Mouse (Mus musculus): Measurements from ENCODE around the gene Map2k1. TPM values are rescaled to one million over a fixed set of nuclear protein-coding genes. Genes with fewer than 3 reads are reported as not detected.

Map2k1 gene
- polyA plus RNA-seq, 1 experiment from 2014 or later = 69.9 TPM

DNA sequence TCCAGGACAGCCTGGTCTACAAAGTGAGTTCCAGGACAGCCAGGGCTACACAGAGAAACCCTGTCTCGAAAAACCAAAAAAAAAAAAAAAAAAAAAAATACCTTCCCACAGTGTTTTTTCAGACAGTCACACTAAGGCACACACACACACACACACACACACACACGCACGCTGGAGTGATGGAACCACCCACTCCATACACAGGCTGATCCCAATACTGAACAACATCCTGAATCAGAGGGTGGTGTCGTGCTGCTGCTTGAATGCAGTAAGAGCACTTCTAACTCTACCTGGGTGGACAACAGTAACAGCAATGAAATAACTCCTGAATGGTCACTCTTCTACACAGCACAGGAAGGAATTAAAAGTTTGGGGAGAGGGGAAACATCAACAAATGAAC lies 32.0 kb downstream of the Map2k1 start:
- Histone ChIP-seq H3K9ac (no peak overlapping the region), H3K9me3 (no peaks in the 10 kb centered on the region), H3K27me3 (no peaks in the 10 kb centered on the region), H3K4me1 (0 out of 2 replicates have a peak, but pooled peaks cover 2% of the 10 kb centered on the region), H3K4me2 (no peak overlapping the region), H3K27ac (no peak overlapping the region), H3K4me3 (no peak overlapping the region), H3K36me3 (no peaks in the 10 kb centered on the region)
- 70% methylated on average over 4 of the region's 4 CpGs for WGBS
- ATAC-seq (ENCODE audit: borderline replicate concordance, extremely low read depth, low FRiP score, low TSS enrichment) = no peak

DNA sequence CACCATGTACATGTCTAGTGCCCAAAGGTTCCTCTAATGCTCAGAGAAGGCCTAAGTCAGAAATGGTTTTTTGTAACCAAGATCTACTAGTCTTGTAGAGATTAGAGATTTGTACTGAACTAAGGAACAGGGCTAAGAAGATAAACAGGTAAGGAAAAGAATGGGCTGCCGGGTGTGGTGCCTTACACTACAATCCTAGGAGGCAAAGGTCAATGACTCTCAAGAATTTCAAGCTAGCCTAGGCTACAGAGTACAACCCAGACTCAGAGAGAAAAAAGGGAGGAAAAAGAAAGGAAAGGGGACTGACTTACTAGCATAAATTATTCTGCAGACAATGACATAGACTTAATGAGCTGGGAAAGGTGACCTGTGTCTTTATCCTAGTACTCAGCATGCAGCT lies 32.8 kb downstream of the Map2k1 start:
- no peak overlapping the region for H3K27ac ChIP-seq
- H3K4me2 ChIP-seq = no peak overlapping the region
- WGBS = 58% methylated on average over 1 of the region's 1 CpGs
- ATAC-seq (ENCODE audit: borderline replicate concordance, extremely low read depth, low FRiP score, low TSS enrichment) = no peak
- H3K4me1 ChIP-seq = 0 out of 2 replicates have a peak, but pooled peaks cover 6% of the 10 kb centered on the region
- no peak overlapping the region for H3K9ac ChIP-seq
- H3K36me3 ChIP-seq = no peaks in the 10 kb centered on the region
- no peaks in the 10 kb centered on the region for H3K9me3 ChIP-seq
- H3K4me3 ChIP-seq = no peak overlapping the region
- H3K27me3 ChIP-seq = no peaks in the 10 kb centered on the region

DNA sequence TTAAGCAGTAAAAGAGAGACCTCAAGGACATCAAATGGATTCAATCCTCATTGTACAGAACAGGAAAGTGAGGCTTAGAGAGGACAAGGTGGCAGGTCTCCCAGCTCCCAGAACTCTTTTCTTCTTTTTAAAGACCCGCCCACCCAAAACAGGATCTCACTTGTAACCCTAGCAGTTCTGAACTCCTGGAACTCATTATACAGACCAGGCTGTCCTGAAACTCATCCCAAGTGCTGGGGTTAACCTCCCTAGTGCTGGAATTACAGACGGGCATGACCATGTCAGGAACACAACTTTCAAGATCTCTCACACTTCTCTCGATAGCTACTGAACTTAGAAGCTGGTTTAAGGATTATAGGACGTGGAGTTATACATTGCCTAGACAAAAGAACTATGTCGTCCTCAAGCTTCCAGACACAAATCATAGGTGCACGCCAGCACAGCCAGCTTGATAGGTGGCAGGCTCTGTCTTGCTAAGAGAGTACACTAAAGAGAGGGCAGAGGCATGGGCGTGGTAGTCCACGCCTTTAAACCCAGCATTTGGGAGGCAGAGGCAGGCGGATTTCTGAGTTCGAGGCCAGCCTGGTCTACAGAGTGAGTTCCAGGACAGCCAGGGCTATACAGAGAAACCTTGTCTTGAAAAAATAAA lies 33.5 kb downstream of the Map2k1 start:
- 86% methylated on average over 10 of the region's 10 CpGs for whole genome bisulfite sequencing
- no peak overlapping the region for H3K4me2 ChIP-seq

DNA sequence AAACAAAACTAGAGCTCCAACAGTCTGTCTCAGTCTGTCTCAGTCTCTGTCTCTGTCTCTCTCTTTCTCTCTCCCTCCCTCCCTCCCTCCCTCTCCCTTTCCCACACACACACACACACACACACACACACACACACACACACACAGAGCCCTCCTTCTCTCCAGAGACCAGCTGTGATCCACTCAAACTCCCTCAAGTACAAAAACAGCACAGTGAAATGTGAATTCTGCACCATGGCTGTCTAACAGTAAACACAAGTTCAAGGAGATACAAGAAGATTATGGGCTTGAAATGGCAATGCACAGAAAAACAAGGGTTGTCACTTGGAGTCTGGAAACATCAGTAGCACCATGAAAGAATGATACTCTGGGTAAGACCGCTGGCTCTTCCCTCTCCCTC lies 34.1 kb downstream of the Map2k1 start:
- Histone ChIP-seq H3K4me3 (no peak overlapping the region), H3K27ac (no peak overlapping the region), H3K4me2 (no peak overlapping the region), H3K9ac (no peak overlapping the region), H3K36me3 (no peaks in the 10 kb centered on the region), H3K27me3 (no peaks in the 10 kb centered on the region), H3K9me3 (no peaks in the 10 kb centered on the region), H3K4me1 (0 out of 2 replicates have a peak, but pooled peaks cover 6% of the 10 kb centered on the region)
- no peak for ATAC-seq (ENCODE audit: borderline replicate concordance, extremely low read depth, low FRiP score, low TSS enrichment)
- WGBS = 66% methylated on average over 1 of the region's 1 CpGs

More for the DNA sequence above, 33.5 kb downstream of the Map2k1 start:
- Histone ChIP-seq H3K36me3 (no peaks in the 10 kb centered on the region), H3K27ac (no peak overlapping the region), H3K9ac (no peak overlapping the region), H3K4me1 (0 out of 2 replicates have a peak, but pooled peaks cover 6% of the 10 kb centered on the region), H3K27me3 (no peaks in the 10 kb centered on the region), H3K9me3 (no peaks in the 10 kb centered on the region), H3K4me3 (no peak overlapping the region)
- ATAC-seq (ENCODE audit: borderline replicate concordance, extremely low read depth, low FRiP score, low TSS enrichment) = no peak

DNA sequence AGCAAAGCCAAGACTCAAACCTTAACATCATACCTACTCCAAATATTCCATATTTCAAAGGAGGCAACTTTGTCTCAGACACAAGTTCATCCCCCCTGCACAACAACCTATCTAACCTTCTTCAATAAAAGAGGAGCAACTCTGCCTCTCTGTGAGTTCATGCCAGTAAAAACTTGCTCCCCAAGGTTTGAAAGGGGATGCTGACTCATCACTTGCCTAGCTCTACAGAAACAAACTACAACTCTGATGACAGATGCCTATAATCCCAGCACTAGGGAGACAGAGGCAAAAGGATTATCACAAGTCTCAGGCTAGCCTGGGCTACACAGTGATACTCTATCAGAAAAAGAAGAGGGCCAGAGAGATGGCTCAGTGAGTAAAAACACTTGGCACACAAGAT lies 35.5 kb downstream of the Map2k1 start:
- H3K4me3 ChIP-seq = no peak overlapping the region
- H3K27me3 ChIP-seq = no peaks in the 10 kb centered on the region
- no peak overlapping the region for H3K9ac ChIP-seq
- no peak for ATAC-seq (ENCODE audit: borderline replicate concordance, extremely low read depth, low FRiP score, low TSS enrichment)
- 0 out of 2 replicates have a peak, but pooled peaks cover 6% of the 10 kb centered on the region for H3K4me1 ChIP-seq
- no peaks in the 10 kb centered on the region for H3K36me3 ChIP-seq
- no peak overlapping the region for H3K4me2 ChIP-seq
- H3K27ac ChIP-seq = no peak overlapping the region
- no peaks in the 10 kb centered on the region for H3K9me3 ChIP-seq

DNA sequence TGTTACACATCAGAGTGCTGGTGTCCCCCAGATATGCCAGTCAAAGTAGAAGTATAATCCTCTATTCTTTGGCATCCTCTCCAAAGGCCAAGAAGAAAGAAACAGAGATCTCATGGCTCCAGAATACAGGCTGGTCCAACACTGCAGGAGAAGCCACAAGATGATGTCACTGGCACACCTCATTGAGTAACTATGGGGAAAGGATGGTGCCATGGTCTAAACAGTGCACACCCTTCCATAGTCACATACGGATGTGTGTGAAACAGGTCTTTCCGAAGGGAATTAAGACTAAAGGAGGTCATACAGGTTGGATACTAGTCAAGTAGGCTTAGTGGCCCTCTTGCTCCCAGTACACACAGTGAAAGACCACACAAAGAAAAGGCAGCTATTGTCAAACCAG lies 36.8 kb downstream of the Map2k1 start:
- H3K9ac ChIP-seq = no peak overlapping the region
- no peaks in the 10 kb centered on the region for H3K9me3 ChIP-seq
- WGBS = 93% methylated on average over 2 of the region's 2 CpGs
- 0 out of 2 replicates have a peak, but pooled peaks cover 6% of the 10 kb centered on the region for H3K4me1 ChIP-seq
- ATAC-seq (ENCODE audit: borderline replicate concordance, extremely low read depth, low FRiP score, low TSS enrichment) = no peak
- H3K27me3 ChIP-seq = no peaks in the 10 kb centered on the region
- H3K4me2 ChIP-seq = no peak overlapping the region
- H3K4me3 ChIP-seq = no peak overlapping the region
- H3K36me3 ChIP-seq = peaks cover 7% of the 10 kb centered on the region
- H3K27ac ChIP-seq = no peak overlapping the region

DNA sequence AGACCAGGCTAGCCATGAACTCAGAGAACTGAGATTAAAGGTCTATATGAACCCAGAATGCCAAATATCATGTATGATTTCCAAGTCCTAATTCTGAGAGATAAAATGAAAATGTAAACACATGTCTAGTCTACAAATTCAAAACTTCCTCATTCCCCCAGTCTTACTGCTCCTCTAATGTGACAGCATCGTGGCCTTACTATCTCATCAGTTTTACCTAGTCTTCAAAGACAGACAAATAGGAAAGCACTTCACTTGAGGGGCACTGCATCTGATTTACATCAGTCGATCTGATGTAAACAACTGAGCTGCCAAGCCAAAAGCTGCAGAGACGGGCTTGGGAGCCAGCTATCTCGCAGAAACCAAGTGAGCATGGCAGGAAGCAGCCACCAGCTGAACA lies 37.3 kb downstream of the Map2k1 start:
- Histone ChIP-seq H3K9me3 (no peaks in the 10 kb centered on the region), H3K27ac (no peak overlapping the region)
- WGBS = 36% methylated on average over 4 of the region's 4 CpGs

DNA sequence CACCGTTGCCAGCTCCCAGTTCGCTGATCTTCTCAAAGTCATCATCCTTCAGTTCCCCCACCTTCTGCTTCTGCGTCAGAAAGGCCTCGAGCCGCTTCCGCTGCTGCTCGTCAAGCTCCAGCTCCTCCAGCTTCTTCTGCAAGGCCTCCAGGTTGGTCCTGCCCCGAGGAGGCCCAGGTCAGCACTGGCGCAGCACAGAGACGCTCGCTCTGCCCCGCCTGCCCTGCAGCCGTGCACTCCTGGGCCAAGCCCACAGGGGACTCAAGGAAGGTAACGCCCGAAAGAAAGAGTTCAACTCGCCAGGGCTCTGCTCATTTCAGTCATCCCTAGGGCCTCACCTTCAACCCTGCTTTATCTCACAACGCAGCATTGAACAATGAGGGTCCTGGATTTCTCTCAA lies 39.0 kb downstream of the Map2k1 start:
- 0 out of 2 replicates have a peak, but pooled peaks cover 6% of the 10 kb centered on the region for H3K4me1 ChIP-seq
- no peak for ATAC-seq (ENCODE audit: borderline replicate concordance, extremely low read depth, low FRiP score, low TSS enrichment)
- WGBS = 87% methylated on average over 17 of the region's 17 CpGs

More for the DNA sequence above, 37.3 kb downstream of the Map2k1 start:
- H3K27me3 ChIP-seq = no peaks in the 10 kb centered on the region
- H3K4me2 ChIP-seq = no peak overlapping the region
- ATAC-seq (ENCODE audit: borderline replicate concordance, extremely low read depth, low FRiP score, low TSS enrichment) = no peak
- no peak overlapping the region for H3K4me3 ChIP-seq
- H3K9ac ChIP-seq = no peak overlapping the region
- 0 out of 2 replicates have a peak, but pooled peaks cover 6% of the 10 kb centered on the region for H3K4me1 ChIP-seq
- peaks cover 7% of the 10 kb centered on the region for H3K36me3 ChIP-seq

DNA sequence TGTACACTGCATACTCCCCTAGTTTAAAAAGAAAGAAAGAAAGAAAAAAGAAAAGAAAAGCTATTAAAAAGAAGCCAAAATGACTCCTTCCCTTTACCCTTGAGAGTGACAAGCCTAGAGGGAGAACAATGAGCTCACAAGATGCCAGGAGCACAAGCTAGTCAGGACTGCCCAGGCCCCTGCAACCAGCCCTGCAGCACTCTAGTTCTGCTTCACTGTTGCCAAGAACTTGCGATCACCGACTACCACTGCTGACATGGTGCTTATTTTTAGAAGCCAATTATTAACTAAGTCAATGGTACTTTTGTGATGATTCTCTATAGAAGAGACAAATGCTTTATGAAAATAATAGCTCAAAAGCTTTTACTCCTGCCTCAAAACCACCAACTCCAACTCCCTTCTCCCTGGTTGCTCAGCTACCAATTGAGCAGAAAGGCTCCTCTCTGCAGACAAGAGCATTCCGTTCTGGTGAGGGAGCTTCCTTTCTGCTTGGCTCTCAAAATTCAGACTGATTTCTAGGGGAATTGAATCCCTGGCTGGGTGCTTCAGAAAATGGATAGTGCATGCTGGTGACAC lies 45.8 kb downstream of the Map2k1 start:
- H3K36me3 ChIP-seq = peaks cover 23% of the 10 kb centered on the region
- no peak overlapping the region for H3K4me3 ChIP-seq
- no peak for ATAC-seq (ENCODE audit: borderline replicate concordance, extremely low read depth, low FRiP score, low TSS enrichment)
- H3K27me3 ChIP-seq = no peaks in the 10 kb centered on the region
- H3K4me2 ChIP-seq = no peak overlapping the region
- WGBS = 81% methylated on average over 3 of the region's 3 CpGs
- H3K27ac ChIP-seq = no peak overlapping the region
- no peaks in the 10 kb centered on the region for H3K4me1 ChIP-seq
- H3K9me3 ChIP-seq = no peaks in the 10 kb centered on the region
- no peak overlapping the region for H3K9ac ChIP-seq

More for the DNA sequence above, 39.0 kb downstream of the Map2k1 start:
- H3K9ac ChIP-seq = no peak overlapping the region
- no peak overlapping the region for H3K4me3 ChIP-seq
- no peaks in the 10 kb centered on the region for H3K27me3 ChIP-seq
- H3K36me3 ChIP-seq = peaks cover 11% of the 10 kb centered on the region
- H3K4me2 ChIP-seq = no peak overlapping the region
- H3K9me3 ChIP-seq = no peaks in the 10 kb centered on the region
- H3K27ac ChIP-seq = no peak overlapping the region

DNA sequence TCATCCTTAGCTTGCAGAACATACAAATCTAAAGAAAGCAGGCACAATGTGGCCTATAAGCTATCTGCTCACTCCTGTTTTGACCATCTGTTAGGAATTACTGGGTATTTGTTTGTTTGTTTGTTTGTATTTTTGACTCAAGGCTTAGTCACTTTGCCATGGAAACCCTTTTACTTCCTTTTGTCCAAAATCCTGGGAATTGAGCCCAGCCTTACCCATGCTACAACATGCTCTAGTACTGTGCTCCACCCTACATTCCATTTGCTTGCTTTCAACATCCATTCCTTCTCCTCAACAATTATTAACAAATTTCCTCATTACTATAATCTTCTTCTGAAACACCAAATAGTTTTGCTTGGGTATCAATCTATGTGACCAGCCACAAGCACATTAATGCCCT lies 50.6 kb downstream of the Map2k1 start:
- peaks cover 13% of the 10 kb centered on the region for H3K36me3 ChIP-seq
- no peak overlapping the region for H3K27ac ChIP-seq

DNA sequence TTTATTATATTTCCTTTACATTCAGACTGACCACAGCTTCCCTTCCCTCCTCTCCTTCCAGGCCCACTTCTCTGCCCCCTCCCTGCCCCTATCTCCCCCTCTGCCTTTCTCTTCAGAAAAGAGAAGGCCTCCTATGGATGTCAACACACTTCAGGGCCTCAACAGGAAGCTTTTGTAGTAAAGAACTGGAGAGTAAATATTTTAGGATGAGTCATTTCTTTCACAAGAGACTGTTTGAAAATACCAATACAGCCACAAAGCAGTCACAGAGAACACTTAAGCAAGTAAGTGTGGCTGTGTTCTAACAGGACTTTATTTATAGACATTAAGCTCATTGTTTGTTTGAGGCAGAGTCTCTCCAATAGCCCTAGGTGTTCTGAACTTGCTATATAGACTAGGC lies 51.1 kb downstream of the Map2k1 start:
- Histone ChIP-seq H3K36me3 (peaks cover 13% of the 10 kb centered on the region), H3K4me2 (no peak overlapping the region), H3K9me3 (no peaks in the 10 kb centered on the region), H3K4me1 (no peaks in the 10 kb centered on the region), H3K4me3 (no peak overlapping the region), H3K27me3 (no peaks in the 10 kb centered on the region), H3K27ac (no peak overlapping the region), H3K9ac (no peak overlapping the region)
- no peak for ATAC-seq (ENCODE audit: borderline replicate concordance, extremely low read depth, low FRiP score, low TSS enrichment)

More for the DNA sequence above, 50.6 kb downstream of the Map2k1 start:
- Histone ChIP-seq H3K9ac (no peak overlapping the region), H3K4me2 (no peak overlapping the region), H3K27me3 (no peaks in the 10 kb centered on the region), H3K9me3 (no peaks in the 10 kb centered on the region), H3K4me1 (no peaks in the 10 kb centered on the region), H3K4me3 (no peak overlapping the region)
- no peak for ATAC-seq (ENCODE audit: borderline replicate concordance, extremely low read depth, low FRiP score, low TSS enrichment)

DNA sequence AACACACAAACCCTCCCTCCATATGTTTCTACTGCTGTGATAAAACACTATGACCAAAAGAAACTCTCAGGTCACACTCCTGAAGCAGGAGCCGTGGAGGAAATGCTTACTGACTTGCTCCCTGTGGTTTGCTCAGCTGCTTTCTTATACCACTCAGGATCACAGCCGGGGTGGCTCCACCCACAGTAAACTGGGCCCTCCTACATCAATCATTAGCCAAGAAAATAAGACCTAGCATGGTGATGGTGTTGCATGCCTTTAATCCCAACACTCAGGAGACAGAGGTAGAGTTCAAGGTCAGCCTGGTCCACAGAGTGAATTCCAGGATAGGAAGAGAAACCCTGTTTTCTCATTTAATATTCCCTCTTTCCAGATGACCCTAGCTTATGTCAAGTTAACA lies 53.5 kb downstream of the Map2k1 start:
- H3K9me3 ChIP-seq = no peaks in the 10 kb centered on the region
- H3K9ac ChIP-seq = no peak overlapping the region
- H3K4me3 ChIP-seq = no peak overlapping the region
- H3K36me3 ChIP-seq = peaks cover 11% of the 10 kb centered on the region
- H3K4me2 ChIP-seq = no peak overlapping the region
- no peak for ATAC-seq (ENCODE audit: borderline replicate concordance, extremely low read depth, low FRiP score, low TSS enrichment)
- 55% methylated on average over 2 of the region's 2 CpGs for WGBS
- no peak overlapping the region for H3K27ac ChIP-seq
- no peaks in the 10 kb centered on the region for H3K4me1 ChIP-seq
- no peaks in the 10 kb centered on the region for H3K27me3 ChIP-seq
